8 mouse cellular contexts compared by ENCODE assay signal in genomic region chr2:30132801-30133612, GRCm38 (mm10). TPM values are rescaled to one million over a fixed set of nuclear protein-coding genes. Genes with fewer than 3 reads are reported as not detected.
DNase-seq lines count a peak whose midpoint lies in the region; ATAC-seq and TF ChIP-seq lines count a peak whose summit lies in the region.

No protein-coding gene starts in this region.

- H3K27ac ChIP-seq in forebrain, embryonic 14.5 days (ENCODE audit: low read depth, low read length) = no peak overlapping the region
- peak overlapping the region; percentile 81 for H3K27ac ChIP-seq in intestine, embryonic 14.5 days (ENCODE audit: low read depth)
- H3K27ac ChIP-seq in liver, embryonic 16.5 days (ENCODE audit: low read length) = peak overlapping the region; percentile 92
- H3K27ac ChIP-seq in olfactory bulb, adult 2 months (ENCODE audit: insufficient read depth, low read depth, low read length) = peak overlapping the region; percentile 18; the same call in 1 of the 2 replicates

- DNase-seq in 416B (ENCODE audit: low read depth) = peak; percentile 77
- DNase-seq in MN1 (ENCODE audit: low spot score) = peak; percentile 63
- DNase-seq in forebrain, embryonic 14.5 days (ENCODE audit: low spot score) = no peak
- peak; percentile 56 for DNase-seq in intestine, embryonic 14.5 days (ENCODE audit: low spot score)
- DNase-seq in layer of hippocampus, postnatal 14 days (ENCODE audit: low spot score in 2 of 2) = no peak
- no peak for DNase-seq in frontal cortex, postnatal 10 days (ENCODE audit: low spot score in 2 of 2)

- WGBS in forebrain, embryonic 14.5 days = 20% methylated on average over 16 of the region's 16 CpGs
- WGBS in intestine, embryonic 14.5 days = 16% methylated on average over 16 of the region's 16 CpGs
- WGBS in liver, embryonic 16.5 days (ENCODE audit: insufficient replicate concordance) = 28% methylated on average over 16 of the region's 16 CpGs
- WGBS in olfactory bulb, adult 2 months = 10% methylated on average over 16 of the region's 16 CpGs

- no peaks in the 10 kb centered on the region for H3K9me3 ChIP-seq in forebrain, embryonic 14.5 days (replicated peaks; ENCODE audit: control insufficient read depth, low read length)
- H3K9me3 ChIP-seq in intestine, embryonic 14.5 days (ENCODE audit: control insufficient read depth, low read length) = no peaks in the 10 kb centered on the region
- no peaks in the 10 kb centered on the region for H3K9me3 ChIP-seq in liver, embryonic 16.5 days (replicated peaks; ENCODE audit: control insufficient read depth, low read length)

- peaks cover 12% of the 10 kb centered on the region; the same call in 1 of the 2 replicates for H3K36me3 ChIP-seq in forebrain, embryonic 14.5 days (ENCODE audit: control insufficient read depth, insufficient read depth, low read length)
- H3K36me3 ChIP-seq in intestine, embryonic 14.5 days (ENCODE audit: control insufficient read depth, insufficient read depth, low read length) = peaks cover 20% of the 10 kb centered on the region
- no peaks in the 10 kb centered on the region; the same call in 1 of the 2 replicates for H3K36me3 ChIP-seq in liver, embryonic 16.5 days (ENCODE audit: control insufficient read depth, insufficient read depth)

- TF ChIP-seq POLR2A in olfactory bulb, adult 2 months (IDR thresholded peaks at IDR 0.05; ENCODE audit: insufficient read depth, low read depth, low read length) = no peak

- H3K4me2 ChIP-seq in forebrain, embryonic 14.5 days (ENCODE audit: low read length) = peak overlapping the region; percentile 95
- peak overlapping the region; percentile 95 for H3K4me2 ChIP-seq in intestine, embryonic 14.5 days (ENCODE audit: low read length)
- H3K4me2 ChIP-seq in liver, embryonic 16.5 days (ENCODE audit: low read depth, low read length) = peak overlapping the region; percentile 89

- H3K4me1 ChIP-seq in forebrain, embryonic 14.5 days (ENCODE audit: control insufficient read depth, insufficient read depth, low read length) = peaks cover 17% of the 10 kb centered on the region
- H3K4me1 ChIP-seq in intestine, embryonic 14.5 days (replicated peaks; ENCODE audit: control insufficient read depth, insufficient read depth, low read length) = peaks cover 17% of the 10 kb centered on the region
- peaks cover 36% of the 10 kb centered on the region for H3K4me1 ChIP-seq in liver, embryonic 16.5 days (ENCODE audit: control insufficient read depth, low read depth, low read length)
- H3K4me1 ChIP-seq in olfactory bulb, adult 2 months (ENCODE audit: control insufficient read depth, insufficient read depth, low read length) = peaks cover 19% of the 10 kb centered on the region

- ATAC-seq in forebrain, embryonic 14.5 days = no peak
- peak; percentile 12; the same call in 1 of the 2 replicates for ATAC-seq in intestine, embryonic 14.5 days (replicated peaks; ENCODE audit: low FRiP score, low TSS enrichment, low read depth)
- peak; percentile 31 for ATAC-seq in liver, embryonic 16.5 days (ENCODE audit: low read depth)

- H3K27me3 ChIP-seq in forebrain, embryonic 14.5 days (replicated peaks; ENCODE audit: control insufficient read depth, insufficient read depth, low read length) = no peaks in the 10 kb centered on the region
- no peaks in the 10 kb centered on the region for H3K27me3 ChIP-seq in intestine, embryonic 14.5 days (replicated peaks; ENCODE audit: control insufficient read depth, insufficient read depth, low read length)
- no peaks in the 10 kb centered on the region for H3K27me3 ChIP-seq in liver, embryonic 16.5 days (ENCODE audit: control insufficient read depth, insufficient read depth, low read depth, low read length)

- H3K9ac ChIP-seq in forebrain, embryonic 14.5 days (ENCODE audit: low read length) = peak overlapping the region; percentile 83
- H3K9ac ChIP-seq in intestine, embryonic 14.5 days (ENCODE audit: low read length) = peak overlapping the region; percentile 74
- H3K9ac ChIP-seq in liver, embryonic 16.5 days (ENCODE audit: low read depth, low read length) = peak overlapping the region; percentile 86

- peak overlapping the region; percentile 83 for H3K4me3 ChIP-seq in forebrain, embryonic 14.5 days (ENCODE audit: low read depth, low read length)
- peak overlapping the region; percentile 92 for H3K4me3 ChIP-seq in intestine, embryonic 14.5 days (ENCODE audit: low read depth, low read length)
- H3K4me3 ChIP-seq in liver, embryonic 16.5 days (ENCODE audit: low read depth, low read length) = peak overlapping the region; percentile 88
- peak overlapping the region; percentile 87 for H3K4me3 ChIP-seq in olfactory bulb, adult 2 months (ENCODE audit: insufficient read depth, low read depth, low read length)

- TF ChIP-seq CTCF in olfactory bulb, adult 2 months (IDR thresholded peaks at IDR 0.05; ENCODE audit: insufficient read depth, low read depth, low read length) = no peak

RNA-seq across cellular contexts. Expression of gene Tbc1d13, which starts 0.5 kb away (rescaled TPM):
- polyA plus RNA-seq in forebrain, embryonic 14.5 days (2014; fragmentation: Nextera tagmentation; extraction: Ambion mirVana) = 16.4 and 17.0 TPM in 2 replicates
- 8.9 and 10.5 TPM in 2 replicates for polyA plus RNA-seq in intestine, embryonic 14.5 days (2014; fragmentation: Nextera tagmentation; extraction: Ambion mirVana)
- polyA plus RNA-seq in liver, embryonic 16.5 days (2015; fragmentation: Nextera tagmentation; extraction: Ambion mirVana) = 1.7 and 2.3 TPM in 2 replicates
- polyA plus RNA-seq in olfactory bulb, adult 2 months (2012; ENCODE audit: insufficient read depth, insufficient read length, low replicate concordance, missing spikeins) = not detected in 2 replicates
- 10 to 100 TPM; 71.7 to 74.4 TPM for total RNA-seq in layer of hippocampus, postnatal 14 days (2021)

RNA-seq across cellular contexts. Expression of gene Zer1, which starts 8.6 kb away (rescaled TPM):
- polyA plus RNA-seq in forebrain, embryonic 14.5 days (2014; fragmentation: Nextera tagmentation; extraction: Ambion mirVana) = 8.4 and 8.9 TPM in 2 replicates
- polyA plus RNA-seq in intestine, embryonic 14.5 days (2014; fragmentation: Nextera tagmentation; extraction: Ambion mirVana) = 9.1 and 9.5 TPM in 2 replicates
- polyA plus RNA-seq in liver, embryonic 16.5 days (2015; fragmentation: Nextera tagmentation; extraction: Ambion mirVana) = 2.3 and 2.5 TPM in 2 replicates
- polyA plus RNA-seq in olfactory bulb, adult 2 months (2012; ENCODE audit: insufficient read depth, insufficient read length, low replicate concordance, missing spikeins) = not detected in 2 replicates
- total RNA-seq in layer of hippocampus, postnatal 14 days (2021) = 100 to 1,000 TPM; 160 to 173 TPM

RNA-seq across cellular contexts. Expression of gene Endog, which starts 38.3 kb away (rescaled TPM):
- polyA plus RNA-seq in forebrain, embryonic 14.5 days (2014; fragmentation: Nextera tagmentation; extraction: Ambion mirVana) = 12.8 and 17.4 TPM in 2 replicates
- polyA plus RNA-seq in intestine, embryonic 14.5 days (2014; fragmentation: Nextera tagmentation; extraction: Ambion mirVana) = 30.7 and 38.7 TPM in 2 replicates
- 16.4 and 19.8 TPM in 2 replicates for polyA plus RNA-seq in liver, embryonic 16.5 days (2015; fragmentation: Nextera tagmentation; extraction: Ambion mirVana)
- not detected in 2 replicates for polyA plus RNA-seq in olfactory bulb, adult 2 months (2012; ENCODE audit: insufficient read depth, insufficient read length, low replicate concordance, missing spikeins)
- 10 to 100 TPM; 21.7 to 24.4 TPM for total RNA-seq in layer of hippocampus, postnatal 14 days (2021)

RNA-seq across cellular contexts. Expression of gene Zdhhc12, which starts 39.6 kb away (rescaled TPM):
- 21.6 and 24.1 TPM in 2 replicates for polyA plus RNA-seq in forebrain, embryonic 14.5 days (2014; fragmentation: Nextera tagmentation; extraction: Ambion mirVana)
- polyA plus RNA-seq in intestine, embryonic 14.5 days (2014; fragmentation: Nextera tagmentation; extraction: Ambion mirVana) = 60.2 and 60.3 TPM in 2 replicates
- 17.6 and 18.7 TPM in 2 replicates for polyA plus RNA-seq in liver, embryonic 16.5 days (2015; fragmentation: Nextera tagmentation; extraction: Ambion mirVana)
- polyA plus RNA-seq in olfactory bulb, adult 2 months (2012; ENCODE audit: insufficient read depth, insufficient read length, low replicate concordance, missing spikeins) = not detected in 2 replicates
- 10 to 100 TPM; 14.7 TPM for total RNA-seq in layer of hippocampus, postnatal 14 days (2021)

RNA-seq across cellular contexts. Expression of gene Spout1, which starts 45.3 kb away (rescaled TPM):
- polyA plus RNA-seq in forebrain, embryonic 14.5 days (2014; fragmentation: Nextera tagmentation; extraction: Ambion mirVana) = 59.6 and 60.7 TPM in 2 replicates
- 71.1 and 74.1 TPM in 2 replicates for polyA plus RNA-seq in intestine, embryonic 14.5 days (2014; fragmentation: Nextera tagmentation; extraction: Ambion mirVana)
- 22.5 and 22.8 TPM in 2 replicates for polyA plus RNA-seq in liver, embryonic 16.5 days (2015; fragmentation: Nextera tagmentation; extraction: Ambion mirVana)
- polyA plus RNA-seq in olfactory bulb, adult 2 months (2012; ENCODE audit: insufficient read depth, insufficient read length, low replicate concordance, missing spikeins) = not detected in 2 replicates
- 10 to 100 TPM; 30.8 to 34.4 TPM for total RNA-seq in layer of hippocampus, postnatal 14 days (2021)

Comparison
In these comparisons a context has a peak if more than half of its experiments do, and no peak if none do; other contexts are left out.
1. DNase-seq: peak in 416B (single experiment), MN1 (single experiment) and intestine, embryonic 14.5 days (single experiment); none in forebrain, embryonic 14.5 days (single experiment), layer of hippocampus, postnatal 14 days (0 of 2) and frontal cortex, postnatal 10 days (0 of 2).
2. RNA of gene Endog, which starts 38.3 kb away (polyA plus RNA-seq): 30.7 to 38.7 TPM in intestine, embryonic 14.5 days, 16.4 to 19.8 TPM in liver, embryonic 16.5 days and 12.8 to 17.4 TPM in forebrain, embryonic 14.5 days; not detected in olfactory bulb, adult 2 months; every median in the first group is over 10 times any median in the second.
3. Peak in every context shown above with its lines, with median percentiles within 50 percentile points of each other: H3K4me2 ChIP-seq, H3K4me3 ChIP-seq and H3K9ac ChIP-seq.